Mouse (Mus musculus): ENCODE measurements at regions not wholly inside any gene's neighbourhood (a gene's known extent, or its start where the extent isn't known, plus 50 kb on each side); places are given as distances from the start of the nearest gene placed in this dataset.

DNA sequence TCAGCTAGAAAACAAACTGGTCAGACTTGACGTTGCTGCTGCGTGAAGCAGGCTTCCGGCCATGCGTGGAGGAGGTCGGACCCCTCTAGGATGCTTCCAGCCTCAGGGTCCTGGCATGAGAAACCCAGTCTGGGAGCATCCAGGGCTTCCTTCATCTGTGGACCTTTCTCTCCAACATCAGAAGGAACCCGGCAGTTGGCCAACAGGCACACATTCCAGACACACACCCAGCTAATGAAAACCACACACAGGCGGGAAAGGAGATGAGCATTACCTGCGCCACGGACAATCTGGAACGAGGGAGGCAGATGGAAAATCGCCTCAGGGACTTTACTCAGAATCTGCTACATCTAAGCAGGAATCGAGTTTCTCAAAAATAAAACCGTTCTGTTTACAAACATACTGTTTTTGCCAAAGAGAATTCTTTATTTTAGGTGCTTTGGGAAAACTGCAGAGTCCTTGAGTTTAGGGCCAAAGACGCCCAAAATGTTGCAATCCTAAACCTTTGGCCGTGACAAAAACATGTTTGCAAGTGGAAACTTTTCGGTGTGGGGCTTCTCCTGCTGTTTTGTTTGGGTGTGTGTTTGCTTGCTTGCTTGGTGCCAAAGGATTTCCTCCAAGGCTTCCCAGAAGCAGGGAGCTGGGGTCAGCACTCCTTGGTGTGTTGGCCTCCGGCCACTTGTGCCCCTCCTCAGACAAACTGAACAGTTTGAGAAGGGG lies 147.0 kb downstream of the Setd4 start:
- TF ChIP-seq CTCF (conservative IDR thresholded peaks at IDR 0.05; ENCODE audit: low read length) (no peak), POU5F1 (IDR thresholded peaks at IDR 0.05; ENCODE audit: borderline replicate concordance, low read length) (no peak)

Measured in E14TG2a.4 (cell line).